Mouse (Mus musculus): ENCODE measurements at regions not wholly inside any gene's neighbourhood (a gene's known extent, or its start where the extent isn't known, plus 50 kb on each side); places are given as distances from the start of the nearest gene placed in this dataset.

DNA sequence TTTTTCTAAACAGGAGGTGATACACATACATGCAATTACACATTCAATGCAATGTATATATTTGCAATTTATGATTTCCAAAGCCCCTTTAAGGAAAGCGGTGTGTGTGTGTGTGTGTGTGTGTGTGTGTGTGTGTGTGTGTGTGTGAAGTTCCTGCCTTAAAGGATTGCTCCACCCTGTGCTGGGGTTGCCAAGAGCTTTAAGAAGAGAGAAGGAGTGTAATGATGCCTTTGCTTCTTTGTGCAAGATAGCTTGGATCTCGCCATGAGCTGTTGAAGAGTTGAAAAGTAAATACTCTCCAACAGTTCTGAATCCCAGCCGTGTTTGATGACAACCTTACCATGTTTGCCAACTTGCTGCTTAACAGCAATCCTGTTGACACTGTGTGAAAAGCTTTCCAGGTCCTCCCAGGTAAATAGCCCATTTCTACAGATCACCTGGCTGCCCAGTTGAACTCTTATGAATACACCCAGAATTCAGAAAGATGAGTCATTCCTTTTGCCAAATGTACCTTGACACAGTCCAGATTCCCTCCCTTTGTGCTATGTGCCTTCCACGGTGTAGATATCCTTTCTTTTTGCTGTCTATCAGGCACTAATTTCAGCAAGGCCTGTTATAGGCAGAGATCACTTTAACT, 216.3 kb downstream of the Ikzf2 start:
- DNase-seq (ENCODE audit: low read depth) = no peak

DNA sequence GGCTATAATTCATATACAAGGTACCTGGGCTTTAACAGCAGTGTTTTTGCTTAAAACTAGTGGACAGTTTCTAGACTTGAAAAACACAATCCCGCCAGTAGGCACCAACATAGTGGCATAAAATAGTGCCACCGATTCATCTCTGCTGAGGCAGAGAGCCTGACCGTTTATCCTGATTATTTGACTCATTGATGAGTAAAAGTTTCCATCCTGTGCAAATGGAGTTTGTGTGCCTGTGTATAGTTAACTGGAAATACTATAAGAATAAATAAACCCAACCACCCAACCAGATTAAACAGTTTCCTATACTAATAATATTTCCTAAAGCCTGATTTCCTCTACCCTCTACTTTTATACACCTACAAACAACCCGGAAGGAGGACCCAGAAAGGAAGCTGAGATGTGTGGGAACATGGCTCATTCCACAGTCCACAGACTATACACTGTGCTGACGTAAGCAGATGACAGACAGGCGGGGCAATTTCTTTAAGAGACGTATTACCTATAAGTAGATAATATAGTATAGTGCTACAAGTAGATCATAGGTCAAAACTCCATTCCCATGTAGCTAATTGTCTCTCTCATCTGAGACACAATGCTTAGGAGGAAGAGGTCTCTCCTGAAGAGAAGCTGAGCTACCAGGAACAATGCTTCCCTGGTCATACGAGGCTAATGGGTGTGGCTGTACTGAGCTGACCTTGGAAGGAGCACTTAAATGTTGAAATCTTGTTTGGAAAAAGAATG, 217.7 kb downstream of the Ikzf2 start:
- DNase-seq (ENCODE audit: low read depth) = no peak

DNA sequence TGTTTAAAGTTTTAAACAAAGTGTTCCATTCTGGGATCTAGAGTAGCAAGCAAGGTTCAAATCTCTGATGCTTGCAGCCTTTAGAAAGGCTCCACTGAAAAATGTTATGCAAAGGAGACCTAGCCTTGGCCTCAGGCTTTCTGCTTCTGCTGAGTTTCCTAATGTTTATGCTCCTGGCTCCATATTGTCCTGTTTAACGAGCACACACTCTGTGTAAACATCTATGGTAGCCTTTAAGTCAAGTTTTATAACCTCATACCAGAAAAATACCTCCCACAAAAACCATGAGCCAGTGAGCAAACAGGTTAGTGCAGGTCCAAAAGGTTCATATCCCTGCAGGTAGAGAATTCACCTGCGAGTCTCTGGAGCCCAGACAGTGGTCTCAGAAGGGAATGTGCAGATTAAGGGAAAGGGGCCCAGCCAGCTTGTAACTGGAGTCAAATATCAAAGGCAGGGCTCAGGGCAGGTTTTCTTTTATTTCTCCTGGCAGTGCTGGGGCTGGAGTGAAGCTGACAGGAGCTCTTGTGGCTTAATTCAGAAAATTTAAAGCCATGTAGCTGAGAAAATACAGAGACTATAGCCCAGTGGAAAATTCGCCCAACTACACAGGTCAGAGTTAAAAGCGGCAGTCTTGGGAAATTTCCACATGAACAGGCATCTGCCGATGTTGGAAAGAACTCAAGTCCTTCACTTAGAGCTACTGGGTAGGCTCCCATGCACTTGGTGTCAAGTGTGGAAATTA, 220.3 kb downstream of the Ikzf2 start:
- no peak for DNase-seq (ENCODE audit: low read depth)

DNA sequence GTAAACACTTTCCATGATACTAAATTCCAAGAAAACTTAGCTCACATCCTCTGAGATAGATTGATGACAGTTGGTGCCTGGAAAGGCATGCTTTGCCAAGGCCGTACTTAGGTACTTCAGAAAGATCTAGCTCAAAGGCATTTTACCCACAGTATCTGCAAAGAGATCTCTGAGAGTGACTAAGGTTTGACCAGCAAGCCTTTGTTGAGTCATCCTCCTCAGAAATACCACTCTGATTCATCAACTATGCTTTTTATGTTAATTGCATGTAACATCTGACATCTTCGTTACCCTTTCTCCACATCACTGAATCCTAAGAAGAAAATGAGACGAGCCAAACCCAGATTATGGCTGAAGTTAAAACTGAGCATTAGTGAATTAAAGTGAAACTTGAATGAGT, 225.9 kb downstream of the Ikzf2 start:
- DNase-seq (ENCODE audit: low read depth) = no peak

DNA sequence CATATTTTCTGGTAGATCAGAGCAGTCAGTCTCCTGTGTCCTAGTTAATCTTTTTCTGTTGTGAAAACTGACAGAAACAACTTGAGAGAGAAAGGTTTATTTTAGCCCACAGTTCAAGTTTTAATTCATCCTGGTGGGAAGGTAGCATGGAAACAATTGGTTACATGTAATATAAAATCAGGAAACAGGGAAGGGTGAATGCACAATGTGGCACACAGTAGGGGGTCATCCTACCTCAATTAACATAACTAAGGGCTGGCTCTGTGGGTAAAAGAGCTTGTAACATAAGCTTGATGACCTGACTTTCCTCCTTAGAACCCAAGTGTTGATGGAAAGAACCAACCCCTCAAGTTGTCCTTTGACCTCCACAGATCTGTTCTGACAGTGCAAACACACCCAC, 227.1 kb downstream of the Ikzf2 start:
- no peak for DNase-seq (ENCODE audit: low read depth)

DNA sequence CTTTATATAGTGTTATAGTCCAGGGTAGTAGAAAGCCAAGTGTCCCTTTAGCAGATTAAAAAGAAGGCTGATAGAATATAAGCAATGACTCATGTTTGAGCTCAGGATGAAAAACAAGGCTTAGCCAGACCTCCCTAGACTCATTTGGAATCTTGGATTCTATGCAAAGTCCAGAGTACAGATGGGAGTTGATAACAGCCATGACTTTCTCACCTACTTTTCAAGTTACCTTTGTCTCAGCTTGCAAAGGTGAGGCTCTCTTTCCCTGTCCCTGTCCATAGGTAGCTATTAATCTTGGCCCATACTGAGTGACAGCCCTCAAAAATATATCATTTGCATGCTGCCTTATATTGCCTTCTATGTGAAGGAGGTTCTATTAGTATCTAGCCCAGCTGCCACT, 229.6 kb downstream of the Ikzf2 start:
- no peak for DNase-seq (ENCODE audit: low read depth)

DNA sequence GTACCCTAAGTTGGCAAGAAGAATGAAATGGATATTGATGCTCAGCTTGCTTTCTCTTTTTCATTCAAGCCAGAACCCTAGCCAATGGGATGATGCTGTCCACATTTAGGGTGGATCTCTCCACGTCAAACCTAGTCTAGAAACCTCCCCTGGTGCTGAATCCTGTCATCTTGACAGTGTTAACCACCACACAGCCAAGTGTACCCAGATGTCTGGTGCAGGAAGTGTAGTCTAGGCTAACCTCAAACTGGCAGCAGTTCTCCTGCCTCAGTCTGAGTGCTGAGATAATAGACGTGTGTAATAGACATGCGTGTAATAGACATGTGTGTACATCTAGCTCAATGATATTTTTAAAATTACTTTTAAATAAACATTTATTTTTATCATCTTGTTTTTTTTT, 233.1 kb downstream of the Ikzf2 start:
- no peak for DNase-seq (ENCODE audit: low read depth)

DNA sequence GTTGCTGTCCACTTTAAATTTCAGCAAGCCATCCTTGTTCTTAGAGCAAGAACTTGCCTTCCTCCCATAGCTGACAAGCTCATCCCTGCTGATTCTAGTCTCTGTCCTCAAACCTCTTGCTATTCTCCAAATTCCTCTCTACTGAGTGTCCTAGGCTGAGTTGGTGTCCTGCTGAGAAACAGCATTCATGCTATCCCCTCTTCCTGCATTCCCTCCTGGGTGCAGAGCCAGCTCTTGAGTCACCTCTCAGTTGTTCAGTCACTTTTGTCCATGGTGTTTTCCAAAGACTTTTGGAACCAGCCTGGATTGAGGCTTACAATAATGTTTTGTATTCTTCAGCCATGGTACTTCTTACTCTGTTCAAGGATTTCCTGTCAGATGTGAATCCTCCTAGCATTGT, 234.1 kb downstream of the Ikzf2 start:
- DNase-seq (ENCODE audit: low read depth) = no peak

DNA sequence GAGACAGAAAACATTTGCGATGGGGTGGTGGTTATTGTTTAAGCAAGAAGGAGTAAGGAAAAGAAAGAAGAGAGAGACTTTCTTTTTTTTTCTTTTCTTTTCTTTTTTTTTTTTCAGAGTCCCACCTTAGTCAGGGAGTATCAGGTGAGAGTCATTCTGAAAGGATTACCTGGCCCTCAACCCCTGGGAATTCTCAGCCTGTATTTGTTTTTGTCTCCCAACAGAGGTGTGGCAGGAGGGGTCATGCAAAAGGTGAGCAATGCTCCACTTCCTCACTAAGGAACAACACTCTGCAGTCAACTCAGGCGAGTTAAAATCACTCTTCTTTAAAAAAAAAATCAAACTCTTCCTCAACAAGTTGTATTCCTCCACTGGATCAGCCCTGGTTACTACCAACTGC, 236.6 kb downstream of the Ikzf2 start:
- DNase-seq (ENCODE audit: low read depth) = no peak

DNA sequence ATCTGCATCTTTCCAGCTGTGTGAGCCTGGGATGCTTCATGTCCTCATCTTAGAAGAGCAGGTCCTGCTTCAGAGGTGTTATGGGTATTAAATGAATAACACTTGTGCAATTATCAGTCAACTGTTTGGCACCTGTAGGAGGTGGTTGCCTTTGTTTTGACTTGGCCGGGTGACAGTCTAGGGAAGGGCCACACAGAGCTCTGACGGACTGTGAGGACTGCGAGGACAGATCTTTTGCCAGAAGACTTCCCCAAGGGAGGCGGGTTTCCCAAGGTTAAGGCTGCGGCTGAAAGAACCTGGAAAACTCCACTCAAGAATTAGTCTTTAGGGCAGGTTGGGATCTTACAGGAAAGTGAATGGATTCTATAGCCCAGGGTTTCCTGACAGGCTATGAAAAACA, 239.8 kb downstream of the Ikzf2 start:
- DNase-seq (ENCODE audit: low read depth) = no peak

DNA sequence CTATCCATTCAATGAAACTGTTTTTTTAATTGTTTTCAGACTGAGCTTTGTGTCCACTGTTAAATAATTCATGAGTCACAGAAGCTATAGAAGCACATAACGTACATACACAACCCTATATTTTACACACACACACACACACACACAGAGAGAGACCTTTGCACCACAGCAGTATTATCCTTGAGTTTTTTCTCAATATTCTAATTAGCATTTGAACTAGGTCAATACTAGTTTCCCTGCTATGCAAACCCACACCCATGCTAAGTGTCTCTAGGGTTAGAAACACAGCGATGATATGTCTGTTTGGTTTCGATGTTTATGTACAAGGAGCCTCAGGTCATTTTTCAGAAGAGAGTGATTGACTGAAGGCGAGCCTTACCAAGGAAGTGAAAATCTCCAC, 242.3 kb downstream of the Ikzf2 start:
- no peak for DNase-seq (ENCODE audit: low read depth)

DNA sequence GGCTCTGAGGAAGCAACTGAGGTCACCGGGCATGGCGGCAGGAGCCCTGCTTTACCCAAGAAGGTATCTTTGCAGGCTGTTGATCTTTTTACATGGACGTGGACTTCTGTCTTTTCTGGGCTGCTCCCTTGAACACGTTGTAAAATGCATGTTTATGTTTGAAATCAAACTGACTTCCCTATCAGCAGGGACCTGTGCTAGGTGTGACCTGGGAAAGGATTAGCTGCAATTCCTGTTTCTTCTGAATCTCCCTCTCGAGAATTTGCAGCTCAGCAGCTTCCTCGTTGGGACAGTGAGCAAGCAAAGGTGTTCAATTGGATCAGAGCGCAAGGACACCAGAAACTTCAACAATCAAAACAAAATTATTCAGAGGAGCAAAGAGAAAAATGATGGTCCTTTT, 243.6 kb downstream of the Ikzf2 start:
- DNase-seq (ENCODE audit: low read depth) = no peak

DNA sequence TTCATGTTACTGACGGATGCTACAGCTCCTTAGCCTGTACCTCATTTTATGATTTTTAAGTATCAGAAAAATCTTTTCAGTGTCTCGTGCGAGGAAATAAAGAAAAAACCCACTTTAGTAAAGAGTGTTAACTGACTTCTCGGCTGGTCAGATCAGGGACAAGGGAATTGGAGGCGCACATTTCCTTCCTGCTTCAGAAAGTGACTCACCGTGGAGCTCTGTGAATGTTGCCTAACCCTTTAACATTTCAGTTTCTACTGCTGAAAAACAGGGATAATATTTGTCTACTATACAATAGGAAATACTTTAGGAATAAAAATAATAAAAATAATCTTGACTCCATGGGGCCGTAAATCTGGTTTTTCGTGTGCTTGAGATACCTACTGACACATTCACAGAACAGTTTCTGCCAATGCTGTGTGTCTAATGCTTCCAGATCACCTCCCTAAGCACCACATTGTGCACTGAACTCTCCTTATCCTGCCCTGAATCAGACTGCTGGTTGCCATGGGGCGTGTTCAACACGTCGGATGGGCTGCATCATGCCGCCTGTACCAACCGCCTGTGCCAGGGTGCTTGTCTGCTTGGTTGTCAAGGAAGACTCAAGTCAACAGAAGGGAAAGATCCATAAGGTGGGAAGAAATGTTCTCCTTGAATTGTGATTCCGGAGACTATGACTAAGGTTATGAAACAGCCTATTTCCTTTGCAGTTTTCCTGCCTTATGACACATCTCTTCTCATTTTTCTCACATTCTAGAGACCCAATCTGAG, 246.3 kb downstream of the Ikzf2 start:
- DNase-seq (ENCODE audit: low read depth) = no peak

DNA sequence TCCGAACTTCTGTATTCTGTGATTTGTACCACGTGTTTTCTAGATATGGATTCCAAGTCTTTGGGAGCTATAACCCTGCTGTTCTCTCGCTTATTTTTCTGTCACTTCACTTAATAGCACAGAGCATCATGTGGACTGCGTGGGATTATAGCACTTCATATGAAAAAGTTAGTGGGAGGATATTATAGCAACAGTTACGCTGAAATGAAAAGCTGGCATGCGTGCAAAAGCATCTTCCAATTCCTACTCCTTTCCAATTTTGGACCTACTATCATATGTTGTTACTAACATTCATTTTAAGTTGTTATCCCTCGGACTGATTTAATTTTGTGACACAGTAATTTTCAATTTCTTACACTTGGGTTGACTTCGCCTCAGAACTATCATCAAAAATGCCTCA, 250.0 kb downstream of the Ikzf2 start:
- no peak for DNase-seq (ENCODE audit: low read depth)

DNA sequence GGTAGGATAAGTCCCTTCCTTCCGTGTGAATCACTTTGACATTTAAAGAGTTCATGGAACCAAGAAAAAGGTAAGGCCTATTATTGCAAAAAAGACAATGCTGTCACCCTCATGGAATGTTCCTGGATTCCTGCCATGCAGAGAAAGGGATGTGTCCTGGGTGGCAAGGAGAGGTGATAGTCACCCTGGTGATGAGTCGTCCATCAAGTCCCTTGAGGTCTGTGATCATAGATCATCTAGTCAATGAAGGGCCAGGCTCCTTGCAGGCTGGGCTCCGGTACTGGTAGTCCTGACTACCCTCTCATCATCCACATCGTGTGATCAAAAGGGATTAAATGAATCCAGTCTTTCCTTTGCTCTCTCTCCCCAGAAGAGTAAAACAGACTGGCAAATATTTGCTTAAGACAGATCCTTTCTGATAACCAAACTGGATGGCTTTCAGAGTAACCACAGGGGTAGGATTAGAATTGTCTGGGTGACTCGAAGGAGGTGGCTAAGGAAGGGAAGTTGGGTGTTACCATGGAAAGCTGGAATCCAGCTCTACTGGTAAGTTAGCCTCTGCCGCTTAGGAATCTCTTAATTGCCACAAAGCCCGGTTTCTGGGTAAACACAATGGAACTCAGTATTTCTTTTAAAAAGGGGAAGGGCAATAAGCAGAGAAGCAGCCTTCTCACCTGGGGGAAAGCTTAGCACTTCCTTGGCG, 253.2 kb downstream of the Ikzf2 start:
- no peak for DNase-seq (ENCODE audit: low read depth)

DNA sequence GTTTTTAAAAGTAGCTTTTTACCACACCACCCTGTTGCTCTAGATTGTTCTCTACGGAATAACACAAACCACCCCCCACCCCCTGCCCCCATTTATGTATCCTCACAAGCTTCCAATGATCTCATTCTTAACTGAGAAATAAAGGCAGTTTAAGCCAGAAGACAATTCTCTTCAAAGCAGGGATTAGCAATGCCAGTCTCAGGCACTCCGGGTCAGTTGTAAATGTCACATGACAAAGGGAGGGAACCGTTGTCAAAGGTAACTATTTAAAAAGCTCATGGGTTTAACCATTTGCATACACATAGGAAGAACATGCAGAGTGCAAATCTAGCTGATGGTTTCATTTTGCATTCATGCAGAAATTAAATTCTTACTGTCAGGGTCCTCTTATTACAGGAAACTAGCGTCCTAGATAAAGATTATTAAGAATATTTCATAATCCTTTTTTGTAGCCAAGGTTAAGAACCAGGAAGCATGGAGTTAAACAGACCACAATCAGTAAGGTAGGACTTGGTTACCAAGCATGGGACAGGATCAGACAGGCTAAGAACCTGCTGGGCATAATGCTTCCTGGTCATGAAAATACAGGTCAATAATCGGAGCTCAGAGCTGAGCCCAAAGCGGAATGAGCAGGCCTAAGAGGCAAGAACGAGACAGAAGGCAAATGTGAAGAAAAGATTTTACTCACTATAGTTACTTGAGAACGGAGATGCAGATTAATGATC, 256.2 kb downstream of the Ikzf2 start:
- no peak for DNase-seq (ENCODE audit: low read depth)

DNA sequence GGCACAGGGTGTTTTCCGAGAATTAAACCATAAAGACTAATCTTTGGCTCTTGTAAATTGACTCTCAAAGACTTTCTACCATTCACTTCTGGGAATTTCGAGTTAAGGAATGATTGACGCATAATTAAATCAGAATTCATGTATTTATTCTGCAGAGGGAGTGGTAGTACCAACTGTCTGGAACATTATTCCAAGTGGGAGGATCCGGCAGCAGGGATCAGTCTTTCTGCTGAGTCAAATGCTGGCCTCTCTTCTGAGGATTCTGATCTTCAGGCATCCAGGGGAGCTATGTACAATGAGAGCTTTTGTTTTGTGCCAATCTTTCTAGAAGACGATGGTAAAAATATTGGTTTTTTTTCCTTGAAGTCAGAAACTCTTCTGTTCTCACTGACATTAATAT, 257.4 kb downstream of the Ikzf2 start:
- DNase-seq (ENCODE audit: low read depth) = no peak

DNA sequence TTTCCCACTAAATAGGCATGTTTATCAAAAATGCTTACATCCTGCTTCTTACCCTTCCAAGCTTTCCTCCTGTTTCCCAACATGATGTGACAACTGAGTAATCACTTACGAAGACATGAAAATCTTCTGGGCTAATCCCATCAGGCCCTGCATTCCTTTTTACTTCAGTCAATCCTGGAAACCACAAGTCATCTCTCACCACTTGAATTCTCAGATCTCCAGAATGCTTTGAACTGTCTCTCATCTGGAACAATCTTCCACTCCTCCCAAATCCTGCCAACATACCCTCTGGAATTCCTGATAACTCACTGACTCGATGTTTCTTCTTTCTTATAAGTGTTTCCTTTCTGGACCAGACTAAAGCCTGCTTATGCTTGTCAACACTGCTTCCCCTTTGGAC, 289.4 kb downstream of the Ikzf2 start:
- no peak for DNase-seq (ENCODE audit: low read depth)

DNA sequence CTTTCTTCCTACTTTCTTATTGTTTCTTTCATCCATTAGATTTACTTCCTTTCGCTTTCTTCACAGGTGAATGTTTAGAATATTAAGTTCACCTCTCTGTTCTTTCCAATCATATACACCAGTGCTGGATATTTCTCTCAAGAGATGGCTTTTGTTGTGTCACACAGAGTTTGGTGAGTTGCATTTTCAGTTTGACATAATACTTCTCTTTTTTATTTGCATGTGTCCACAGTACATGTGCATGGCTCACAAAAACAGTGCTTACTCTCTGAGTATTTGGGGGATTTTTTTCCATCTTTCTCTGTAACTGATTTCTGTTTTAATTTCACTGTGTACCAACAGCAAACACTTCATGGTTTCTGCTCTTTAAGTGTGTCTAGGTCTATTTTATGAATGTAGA, 274.5 kb upstream of the Erbb4 start:
- DNase-seq (ENCODE audit: low read depth) = no peak

DNA sequence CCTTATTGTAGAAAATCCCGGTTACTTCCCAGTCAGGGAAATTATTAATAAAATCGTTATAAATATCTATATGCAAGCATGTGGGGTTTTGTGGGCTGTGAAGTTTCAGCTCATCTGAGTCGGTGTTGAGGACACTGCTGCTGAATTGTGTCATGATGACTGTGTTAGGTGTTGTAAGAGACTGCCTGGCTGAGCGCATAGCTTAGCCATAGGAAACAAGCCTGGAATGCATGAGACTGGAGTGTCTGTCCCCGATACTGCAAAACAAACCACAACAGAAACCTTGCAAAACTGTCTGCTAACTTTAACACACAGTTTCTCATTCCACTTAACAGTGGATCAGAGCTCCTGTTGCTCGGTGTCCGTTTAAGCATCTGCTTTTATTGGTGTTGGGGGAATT, 271.9 kb upstream of the Erbb4 start:
- DNase-seq (ENCODE audit: low read depth) = no peak
